Mouse (Mus musculus): ENCODE data around the gene Numbl. TPM values are rescaled to one million over a fixed set of nuclear protein-coding genes. Genes with fewer than 3 reads are reported as not detected.

Gene Numbl
- total RNA-seq, 2 experiments from 2014 or later, result 8.0 to 10.2 TPM

Other genes with a start within 250 kb of the Numbl start
- gene Cyp2a12, start 229.4 kb upstream of the Numbl start, total RNA-seq (2021), result not detected
- gene Cyp2f2, start 138.5 kb upstream of the Numbl start, total RNA-seq (2021), result under 1 TPM in 1 of 2 experiments, not detected in 1; 0.21 TPM
- not detected for gene Cyp2t4, start 104.7 kb upstream of the Numbl start, total RNA-seq (2021)
- 10 to 100 TPM; 83.0 to 87.9 TPM for gene Egln2, start 91.6 kb upstream of the Numbl start, total RNA-seq (2021)
- 10 to 100 TPM; 19.7 to 20.0 TPM for gene Rab4b, start 79.5 kb upstream of the Numbl start, total RNA-seq (2021)
- not detected for gene Gm21983, start 77.3 kb upstream of the Numbl start, total RNA-seq (2021)
- gene Mia, start 77.3 kb upstream of the Numbl start, total RNA-seq (2021), result under 1 TPM; 0.44 to 0.68 TPM
- gene BC024978, start 62.7 kb upstream of the Numbl start, total RNA-seq (2021), result 10 to 100 TPM; 11.8 to 13.4 TPM
- gene Snrpa, start 62.2 kb upstream of the Numbl start, total RNA-seq (2021), result 10 to 100 TPM; 32.2 to 34.7 TPM
- 1 to 10 TPM; 3.2 to 3.9 TPM for gene Itpkc, start 29.8 kb upstream of the Numbl start, total RNA-seq (2021)
- gene Coq8b, start 25.4 kb upstream of the Numbl start, total RNA-seq (2021), result 1 to 10 TPM; 3.9 to 4.1 TPM
- 100 to 1,000 TPM; 122 to 151 TPM for gene Ltbp4, start 79.3 kb downstream of the Numbl start, total RNA-seq (2021)
- gene Shkbp1, start 97.6 kb downstream of the Numbl start, total RNA-seq (2021), result 1 to 10 TPM; 3.5 to 5.3 TPM
- under 1 TPM in 1 of 2 experiments, not detected in 1; 0.90 TPM for gene Gm20479, start 99.0 kb downstream of the Numbl start, total RNA-seq (2021)
- under 1 TPM; 0.04 to 0.06 TPM for gene Sptbn4, start 189.3 kb downstream of the Numbl start, total RNA-seq (2021)
- gene Blvrb, start 189.5 kb downstream of the Numbl start, total RNA-seq (2021), result 10 to 100 TPM; 11.8 to 15.9 TPM
- gene Sertad3, start 215.3 kb downstream of the Numbl start, total RNA-seq (2021), result 10 to 100 TPM in 1 of 2 experiments, 1 to 10 TPM in 1; 9.0 to 10.0 TPM
- gene Sertad1, start 228.5 kb downstream of the Numbl start, total RNA-seq (2021), result 10 to 100 TPM in 1 of 2 experiments, 1 to 10 TPM in 1; 8.7 to 10.1 TPM
- 10 to 100 TPM; 11.2 to 48.8 TPM for gene Prx, start 240.9 kb downstream of the Numbl start, total RNA-seq (2021)